8 mouse cellular contexts compared by ENCODE assay signal in the genomic region with DNA sequence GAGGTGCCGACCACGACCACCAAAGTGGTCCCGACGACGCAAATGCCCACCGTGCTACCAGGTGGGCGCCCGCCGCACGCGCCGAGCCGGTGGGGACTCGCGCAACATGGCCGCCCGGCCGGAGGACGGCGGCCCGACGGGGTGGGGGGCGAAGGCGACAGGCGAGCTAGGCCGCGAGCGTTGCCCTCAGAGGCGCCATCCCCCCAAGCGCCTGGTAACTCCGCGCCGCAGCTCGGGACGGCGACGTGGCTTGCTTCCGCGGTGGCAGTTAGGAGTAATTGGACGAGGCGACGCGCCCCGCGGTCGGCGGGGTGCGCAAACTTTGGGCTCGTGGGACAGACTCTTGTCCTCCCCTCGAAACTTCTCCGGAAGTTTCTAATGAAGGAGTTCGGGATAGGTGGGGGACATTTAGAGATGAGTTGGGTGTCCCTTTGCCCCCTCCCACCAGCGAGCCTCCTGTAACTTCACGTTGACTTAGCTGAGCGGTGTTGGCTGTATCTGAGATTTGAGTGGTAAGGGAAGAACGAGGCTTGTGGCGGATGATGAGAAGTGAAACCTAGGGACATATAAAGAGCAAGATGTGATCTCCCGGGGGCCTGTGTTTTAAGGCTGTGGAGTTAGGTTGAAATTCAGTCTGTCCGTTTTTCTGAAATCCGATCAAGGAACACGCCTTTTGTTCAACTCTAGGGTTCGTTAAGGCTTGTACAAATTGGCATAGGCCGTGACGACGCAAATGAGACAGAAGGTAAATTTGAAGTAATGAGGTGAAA. TPM values are rescaled to one million over a fixed set of nuclear protein-coding genes. Genes with fewer than 3 reads are reported as not detected.
DNase-seq lines count a peak whose midpoint lies in the region; ATAC-seq and TF ChIP-seq lines count a peak whose summit lies in the region.

No protein-coding gene starts in this region.

- H3K4me2 ChIP-seq in kidney, embryonic 14.5 days (replicated peaks; ENCODE audit: low read depth, low read length): peak overlapping the region; percentile 73
- peak overlapping the region; percentile 87 for H3K4me2 ChIP-seq in midbrain, postnatal 0 days (ENCODE audit: low read depth, low read length, poor library complexity, severe bottlenecking)

- no peak for DNase-seq in testis, postnatal 14 days (ENCODE audit: low spot score)
- DNase-seq in embryo, embryonic 11 days: peak; percentile 75
- peak; percentile 47 for DNase-seq in heart, adult 8-10 months (ENCODE audit: low spot score)
- DNase-seq in liver, adult 2 months (ENCODE audit: extremely low read depth, low read depth, low spot score): peak; percentile 61
- peak; percentile 36 for DNase-seq in midbrain, postnatal 0 days (ENCODE audit: low spot score)
- DNase-seq in thymus, postnatal 14 days: peak; percentile 73

- H3K79me2 ChIP-seq in liver, adult 2 months (ENCODE audit: control insufficient read depth, insufficient read depth, low read length): peaks cover 29% of the 10 kb centered on the region; the same call in 1 of the 2 replicates

- peak; percentile 67; the same call in 1 of the 2 replicates for ATAC-seq in kidney, embryonic 14.5 days (ENCODE audit: low FRiP score, low TSS enrichment)
- peak; percentile 70 for ATAC-seq in midbrain, postnatal 0 days (ENCODE audit: low FRiP score)

- H3K36me3 ChIP-seq in testis, adult 2 months (ENCODE audit: control insufficient read depth, insufficient read depth, low read length): no peaks in the 10 kb centered on the region; the same call in 1 of the 2 replicates
- peaks cover 18% of the 10 kb centered on the region for H3K36me3 ChIP-seq in kidney, embryonic 14.5 days (ENCODE audit: control insufficient read depth, insufficient read depth, low read length)
- H3K36me3 ChIP-seq in liver, adult 2 months (ENCODE audit: control insufficient read depth, insufficient read depth, low read length): peaks cover 13% of the 10 kb centered on the region
- no peaks in the 10 kb centered on the region for H3K36me3 ChIP-seq in midbrain, postnatal 0 days (ENCODE audit: insufficient read depth, low read length)

- TF ChIP-seq CTCF in testis, adult 2 months (IDR thresholded peaks at IDR 0.05; ENCODE audit: control insufficient read depth, insufficient read depth, insufficient replicate concordance, low read depth, low read length): no peak
- TF ChIP-seq CTCF in liver, adult 2 months (IDR thresholded peaks at IDR 0.05; ENCODE audit: low read depth, low read length): no peak
- TF ChIP-seq CTCF in midbrain, postnatal 0 days (IDR thresholded peaks at IDR 0.05): no peak

- H3K27ac ChIP-seq in testis, adult 2 months (ENCODE audit: control insufficient read depth, insufficient read depth, low read depth, low read length): peak overlapping the region; percentile 96
- peak overlapping the region; percentile 94 for H3K27ac ChIP-seq in kidney, embryonic 14.5 days (ENCODE audit: low read depth, low read length)
- H3K27ac ChIP-seq in liver, adult 2 months (replicated peaks; ENCODE audit: insufficient read depth, low read depth, low read length): peak overlapping the region; percentile 84
- H3K27ac ChIP-seq in midbrain, postnatal 0 days (ENCODE audit: low read depth, low read length): peak overlapping the region; percentile 98

- H3K27me3 ChIP-seq in testis, adult 2 months (ENCODE audit: control insufficient read depth, insufficient read depth, low read length): no peaks in the 10 kb centered on the region
- H3K27me3 ChIP-seq in kidney, embryonic 14.5 days (ENCODE audit: control insufficient read depth, insufficient read depth, low read length): no peaks in the 10 kb centered on the region
- no peaks in the 10 kb centered on the region for H3K27me3 ChIP-seq in liver, adult 2 months (ENCODE audit: control insufficient read depth, insufficient read depth, low read length)
- no peaks in the 10 kb centered on the region for H3K27me3 ChIP-seq in midbrain, postnatal 0 days (ENCODE audit: insufficient read depth, low read length)

- TF ChIP-seq POLR2A in testis, adult 2 months (IDR thresholded peaks at IDR 0.05; ENCODE audit: control insufficient read depth, low read depth, low read length): no peak
- TF ChIP-seq POLR2A in liver, adult 2 months (IDR thresholded peaks at IDR 0.05; ENCODE audit: extremely low read depth, insufficient read depth, low read length): no peak

- peak overlapping the region; percentile 96 for H3K4me3 ChIP-seq in testis, adult 2 months (ENCODE audit: control insufficient read depth, low read depth, low read length)
- H3K4me3 ChIP-seq in kidney, embryonic 14.5 days (ENCODE audit: low read length): peak overlapping the region; percentile 74
- peak overlapping the region; percentile 85 for H3K4me3 ChIP-seq in liver, adult 2 months (ENCODE audit: insufficient read depth, low read depth, low read length)
- H3K4me3 ChIP-seq in midbrain, postnatal 0 days (ENCODE audit: low read depth, low read length): peak overlapping the region; percentile 93

- peaks cover 2% of the 10 kb centered on the region; the same call in 1 of the 2 replicates for H3K4me1 ChIP-seq in testis, adult 2 months (ENCODE audit: control insufficient read depth, insufficient read depth, low read length)
- H3K4me1 ChIP-seq in kidney, embryonic 14.5 days (ENCODE audit: control insufficient read depth, insufficient read depth, low read length): peaks cover 16% of the 10 kb centered on the region
- H3K4me1 ChIP-seq in liver, adult 2 months (ENCODE audit: control insufficient read depth, insufficient read depth, low read length): peaks cover 11% of the 10 kb centered on the region
- H3K4me1 ChIP-seq in midbrain, postnatal 0 days (ENCODE audit: insufficient read depth, low read length): peaks cover 10% of the 10 kb centered on the region; the same call in 1 of the 2 replicates

- H3K9ac ChIP-seq in kidney, embryonic 14.5 days (ENCODE audit: low read depth, low read length): peak overlapping the region; percentile 92
- H3K9ac ChIP-seq in liver, adult 2 months (ENCODE audit: low read depth, low read length): peak overlapping the region; percentile 97
- peak overlapping the region; percentile 88 for H3K9ac ChIP-seq in midbrain, postnatal 0 days (replicated peaks; ENCODE audit: low read length, poor library complexity, severe bottlenecking)

- H3K9me3 ChIP-seq in kidney, embryonic 14.5 days (ENCODE audit: control insufficient read depth, low read length): no peaks in the 10 kb centered on the region
- H3K9me3 ChIP-seq in midbrain, postnatal 0 days (ENCODE audit: low read length): no peaks in the 10 kb centered on the region

- under 1% methylated on average over 63 of the region's 65 CpGs for WGBS in kidney, embryonic 14.5 days
- under 1% methylated on average over 65 of the region's 65 CpGs for WGBS in liver, adult 2 months
- WGBS in midbrain, postnatal 0 days: under 1% methylated on average over 60 of the region's 65 CpGs

RNA-seq across cellular contexts. Expression of a gene that starts 0.6 kb away (rescaled TPM):
- 216 and 279 TPM in 2 replicates for polyA plus RNA-seq in testis, adult 2 months (2012; rRNA removed)
- total RNA-seq in heart, adult 8-10 months (2022): 100 to 1,000 TPM; 143 to 147 (median 145) TPM
- polyA plus RNA-seq in kidney, embryonic 14.5 days (2014; fragmentation: Nextera tagmentation; extraction: Ambion mirVana): 134 and 221 TPM in 2 replicates
- total RNA-seq in liver, adult 2 months (2014; rRNA removed): 139 and 155 TPM in 2 replicates
- 161 and 182 TPM in 2 replicates for polyA plus RNA-seq in liver, adult 2 months (2012; rRNA removed)
- 29.3 and 31.2 TPM in 2 replicates for total RNA-seq in midbrain, postnatal 0 days (2014; rRNA removed)
- 44.5 and 48.2 TPM in 2 replicates for polyA plus RNA-seq in midbrain, postnatal 0 days (2015; fragmentation: Nextera tagmentation; extraction: Ambion mirVana)

RNA-seq across cellular contexts. Expression of a gene that starts 29.6 kb away (rescaled TPM):
- 25.9 and 29.4 TPM in 2 replicates for polyA plus RNA-seq in testis, adult 2 months (2012; rRNA removed)
- 1 to 10 TPM in 2 of 4 experiments, under 1 TPM in 2; 0.78 to 1.4 (median 1.1) TPM for total RNA-seq in heart, adult 8-10 months (2022)
- 1.2 and 3.1 TPM in 2 replicates for polyA plus RNA-seq in kidney, embryonic 14.5 days (2014; fragmentation: Nextera tagmentation; extraction: Ambion mirVana)
- total RNA-seq in liver, adult 2 months (2014; rRNA removed): 0.94 and 1.1 TPM in 2 replicates
- polyA plus RNA-seq in liver, adult 2 months (2012; rRNA removed): 0.09 and 0.26 TPM in 2 replicates
- total RNA-seq in midbrain, postnatal 0 days (2014; rRNA removed): 1.8 and 2.3 TPM in 2 replicates
- 4.7 and 5.3 TPM in 2 replicates for polyA plus RNA-seq in midbrain, postnatal 0 days (2015; fragmentation: Nextera tagmentation; extraction: Ambion mirVana)

RNA-seq across cellular contexts. Expression of a gene that starts 29.7 kb away (rescaled TPM):
- 21.3 and 22.7 TPM in 2 replicates for polyA plus RNA-seq in testis, adult 2 months (2012; rRNA removed)
- total RNA-seq in heart, adult 8-10 months (2022): 10 to 100 TPM; 30.1 to 40.2 (median 34.8) TPM
- 53.8 and 59.2 TPM in 2 replicates for polyA plus RNA-seq in kidney, embryonic 14.5 days (2014; fragmentation: Nextera tagmentation; extraction: Ambion mirVana)
- total RNA-seq in liver, adult 2 months (2014; rRNA removed): 29.3 and 30.8 TPM in 2 replicates
- 47.6 and 51.5 TPM in 2 replicates for polyA plus RNA-seq in liver, adult 2 months (2012; rRNA removed)
- 34.4 and 36.9 TPM in 2 replicates for total RNA-seq in midbrain, postnatal 0 days (2014; rRNA removed)
- polyA plus RNA-seq in midbrain, postnatal 0 days (2015; fragmentation: Nextera tagmentation; extraction: Ambion mirVana): 43.5 and 44.0 TPM in 2 replicates

RNA-seq across cellular contexts. Expression of a gene that starts 43.7 kb away (rescaled TPM):
- polyA plus RNA-seq in testis, adult 2 months (2012; rRNA removed): 1.6 and 2.4 TPM in 2 replicates
- total RNA-seq in heart, adult 8-10 months (2022): 10 to 100 TPM in 2 of 4 experiments, 1 to 10 TPM in 2; 7.5 to 12.7 (median 9.8) TPM
- 22.8 and 33.6 TPM in 2 replicates for polyA plus RNA-seq in kidney, embryonic 14.5 days (2014; fragmentation: Nextera tagmentation; extraction: Ambion mirVana)
- total RNA-seq in liver, adult 2 months (2014; rRNA removed): 0.55 and 0.94 TPM in 2 replicates
- 0.82 and 3.7 TPM in 2 replicates for polyA plus RNA-seq in liver, adult 2 months (2012; rRNA removed)
- 24.1 and 24.6 TPM in 2 replicates for total RNA-seq in midbrain, postnatal 0 days (2014; rRNA removed)
- polyA plus RNA-seq in midbrain, postnatal 0 days (2015; fragmentation: Nextera tagmentation; extraction: Ambion mirVana): 18.7 and 21.2 TPM in 2 replicates
